Comparison of ENCODE assay signal across 21 mouse cellular contexts in the genomic region with DNA sequence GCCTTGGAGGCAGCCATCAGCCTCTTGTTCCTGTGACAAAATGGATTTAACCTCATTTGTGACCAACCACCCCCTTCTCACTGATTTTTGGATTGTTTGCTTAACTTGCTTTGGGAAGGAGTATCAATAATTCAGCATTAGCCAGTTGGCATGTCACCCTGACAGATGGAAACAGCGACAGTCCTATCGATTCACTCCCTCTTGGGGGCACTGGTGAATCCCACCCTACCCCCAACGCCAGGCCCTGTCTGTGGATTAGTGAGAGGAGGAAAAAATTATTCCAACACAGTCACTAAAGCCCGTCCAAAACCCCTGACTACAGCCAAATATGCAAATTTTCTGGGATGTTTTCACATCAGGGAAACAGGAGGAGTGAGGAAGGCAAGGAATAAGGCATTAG. TPM values are rescaled to one million over a fixed set of nuclear protein-coding genes. Genes with fewer than 3 reads are reported as not detected.
A peak's percentile ranks its signal among the peaks of the same experiment; 100 is the strongest.
DNase-seq lines count a peak whose midpoint lies in the region; ATAC-seq lines count a peak whose summit lies in the region.
"Had no signal": no experiment of that assay in that cellular context is flagged by ENCODE, and none has a peak within 500 bp of the region (broad histone marks: within the 10 kb centered on the region; RNA-seq: fewer than 3 reads in every experiment).

No protein-coding gene starts in this region.

- H3K4me1 ChIP-seq in forebrain, embryonic 13.5 days: no peaks in the 10 kb centered on the region
- H3K4me1 ChIP-seq in forebrain, embryonic 10.5 days: no peaks in the 10 kb centered on the region
- no peaks in the 10 kb centered on the region for H3K4me1 ChIP-seq in neural tube, embryonic 11.5 days (ENCODE audit: control insufficient read depth, insufficient read depth, low read length)
- peaks cover 11% of the 10 kb centered on the region; the same call in 1 of the 2 replicates for H3K4me1 ChIP-seq in midbrain, embryonic 15.5 days
- H3K4me1 ChIP-seq: embryonic facial prominence, embryonic 13.5 days; heart, embryonic 13.5 days; stomach, embryonic 15.5 days had no signal

- no peak overlapping the region for H3K9ac ChIP-seq in forebrain, embryonic 13.5 days
- no peak overlapping the region for H3K9ac ChIP-seq in neural tube, embryonic 11.5 days (ENCODE audit: low read length)
- no peak overlapping the region for H3K9ac ChIP-seq in midbrain, embryonic 15.5 days
- H3K9ac ChIP-seq: embryonic facial prominence, embryonic 13.5 days; heart, embryonic 13.5 days; stomach, embryonic 15.5 days had no signal

- 0 out of 2 replicates have a peak, but pooled peaks have one; percentile 44 for ATAC-seq in forebrain, embryonic 13.5 days
- peak; percentile 41; the same call in 1 of the 2 replicates for ATAC-seq in neural tube, embryonic 11.5 days (ENCODE audit: insufficient read depth, low FRiP score, low TSS enrichment)
- ATAC-seq in midbrain, embryonic 15.5 days (replicated peaks): peak; percentile 55
- ATAC-seq: intestine, postnatal 0 days had no signal

- H3K27me3 ChIP-seq in forebrain, embryonic 13.5 days: no peaks in the 10 kb centered on the region
- no peaks in the 10 kb centered on the region for H3K27me3 ChIP-seq in forebrain, embryonic 10.5 days (ENCODE audit: poor library complexity, severe bottlenecking)
- H3K27me3 ChIP-seq in neural tube, embryonic 11.5 days (ENCODE audit: control insufficient read depth, insufficient read depth, low read length): no peaks in the 10 kb centered on the region
- no peaks in the 10 kb centered on the region for H3K27me3 ChIP-seq in midbrain, embryonic 15.5 days (replicated peaks)
- H3K27me3 ChIP-seq: embryonic facial prominence, embryonic 13.5 days; heart, embryonic 13.5 days; stomach, embryonic 15.5 days had no signal

- no peaks in the 10 kb centered on the region for H3K9me3 ChIP-seq in forebrain, embryonic 13.5 days (replicated peaks)
- no peaks in the 10 kb centered on the region for H3K9me3 ChIP-seq in forebrain, embryonic 10.5 days
- no peaks in the 10 kb centered on the region for H3K9me3 ChIP-seq in neural tube, embryonic 11.5 days (ENCODE audit: control insufficient read depth, low read length)
- H3K9me3 ChIP-seq in midbrain, embryonic 15.5 days: no peaks in the 10 kb centered on the region
- H3K9me3 ChIP-seq: embryonic facial prominence, embryonic 13.5 days; heart, embryonic 13.5 days; stomach, embryonic 15.5 days had no signal

- no peak overlapping the region for H3K4me3 ChIP-seq in forebrain, embryonic 13.5 days
- no peak overlapping the region for H3K4me3 ChIP-seq in forebrain, embryonic 10.5 days
- no peak overlapping the region for H3K4me3 ChIP-seq in neural tube, embryonic 11.5 days (ENCODE audit: low read depth, low read length)
- H3K4me3 ChIP-seq in midbrain, embryonic 15.5 days: no peak overlapping the region
- H3K4me3 ChIP-seq: embryonic facial prominence, embryonic 13.5 days; heart, embryonic 13.5 days; stomach, embryonic 15.5 days had no signal

- 37% methylated on average over 4 of the region's 4 CpGs for WGBS in forebrain, embryonic 13.5 days
- 54% methylated on average over 4 of the region's 4 CpGs for WGBS in forebrain, embryonic 10.5 days
- WGBS in neural tube, embryonic 11.5 days: 36% methylated on average over 4 of the region's 4 CpGs
- WGBS in midbrain, embryonic 15.5 days: 20% methylated on average over 4 of the region's 4 CpGs

- intact Hi-C loops in left cerebral cortex, postnatal 10 days (cut with DNase I): loop anchor here (5.0 to 10.0 kb wide), 3 partner anchors 318 to 528 kb away; no protein-coding TSS in a partner anchor

- H3K36me3 ChIP-seq in forebrain, embryonic 13.5 days (ENCODE audit: poor library complexity, severe bottlenecking): no peaks in the 10 kb centered on the region
- H3K36me3 ChIP-seq in forebrain, embryonic 10.5 days (replicated peaks): no peaks in the 10 kb centered on the region
- H3K36me3 ChIP-seq in neural tube, embryonic 11.5 days (ENCODE audit: control insufficient read depth, insufficient read depth, low read length): no peaks in the 10 kb centered on the region
- H3K36me3 ChIP-seq in midbrain, embryonic 15.5 days (replicated peaks): no peaks in the 10 kb centered on the region
- H3K36me3 ChIP-seq: embryonic facial prominence, embryonic 13.5 days; heart, embryonic 13.5 days; stomach, embryonic 15.5 days had no signal

- no peak overlapping the region for H3K27ac ChIP-seq in forebrain, embryonic 13.5 days
- H3K27ac ChIP-seq in forebrain, embryonic 10.5 days: no peak overlapping the region
- H3K27ac ChIP-seq in neural tube, embryonic 11.5 days (ENCODE audit: low read depth, low read length): no peak overlapping the region
- H3K27ac ChIP-seq in midbrain, embryonic 15.5 days: no peak overlapping the region
- H3K27ac ChIP-seq: embryonic facial prominence, embryonic 13.5 days; heart, embryonic 13.5 days; kidney, postnatal 0 days; stomach, embryonic 15.5 days had no signal

- no peak for DNase-seq in forebrain, embryonic 10.5 days (ENCODE audit: extremely low spot score, low spot score)
- DNase-seq in neural tube, embryonic 11.5 days (ENCODE audit: low spot score): no peak
- no peak for DNase-seq in neural tube, embryonic 10.5 days (ENCODE audit: extremely low spot score, low spot score)
- peak; percentile 22 for DNase-seq in retina, postnatal 1 day
- DNase-seq in thymus, postnatal 4 days: no peak
- no peak for DNase-seq in left cerebral cortex, postnatal 10 days (ENCODE audit: extremely low spot score in 1 of 2, low spot score in 2 of 2)
- DNase-seq: adrenal gland, adult 8-10 months; cerebellum, adult 11 months; heart, postnatal 4 days; layer of hippocampus, adult 9-11 months; liver; lung, adult 18-20 months had no signal

- no peak overlapping the region for H3K4me2 ChIP-seq in forebrain, embryonic 13.5 days
- H3K4me2 ChIP-seq in neural tube, embryonic 11.5 days (ENCODE audit: low read depth): no peak overlapping the region
- no peak overlapping the region for H3K4me2 ChIP-seq in midbrain, embryonic 15.5 days
- H3K4me2 ChIP-seq: embryonic facial prominence, embryonic 13.5 days; heart, embryonic 13.5 days; stomach, embryonic 15.5 days had no signal

RNA-seq across cellular contexts. Expression of a gene that starts 55.1 kb away (rescaled TPM):
- 5.5 and 7.1 TPM in 2 replicates for polyA plus RNA-seq in forebrain, embryonic 13.5 days (2015; fragmentation: Nextera tagmentation; extraction: Ambion mirVana)
- 0.55 and 0.77 TPM in 2 replicates for polyA plus RNA-seq in forebrain, embryonic 10.5 days (2016; fragmentation: Nextera tagmentation; extraction: Ambion mirVana)
- 2.5 and 2.6 TPM in 2 replicates for polyA plus RNA-seq in neural tube, embryonic 11.5 days (2014; fragmentation: Nextera tagmentation; extraction: Ambion mirVana)
- 14.8 and 15.3 TPM in 2 replicates for polyA plus RNA-seq in midbrain, embryonic 15.5 days (2015; fragmentation: Nextera tagmentation; extraction: Ambion mirVana)
- 10 to 100 TPM; 14.7 to 17.1 TPM for total RNA-seq in left cerebral cortex, postnatal 10 days (2021)
- total RNA-seq: adrenal gland, adult 8-10 months; gastrocnemius, adult 18-20 months; heart, postnatal 4 days; monocyte, adult 5-6 weeks had no signal
